Mouse (Mus musculus): ENCODE data around the gene Hsf5. TPM values are rescaled to one million over a fixed set of nuclear protein-coding genes. Genes with fewer than 3 reads are reported as not detected.

The Hsf5 gene
- total RNA-seq, 2 experiments from 2014 or later, result 0.51 to 0.87 TPM

- DNase-seq (ENCODE audit: low spot score in 2 of 2), result peak in 1 of 2 experiments; percentile 29
Observed at GRCm38 (mm10) chr11:87687246-87688225, 70.6 kb downstream of the Hsf5 start.

GRCm38 (mm10) chr11:87688478-87689203, 71.7 kb downstream of the Hsf5 start:
- no peak for DNase-seq (ENCODE audit: low spot score in 2 of 2)

DNA sequence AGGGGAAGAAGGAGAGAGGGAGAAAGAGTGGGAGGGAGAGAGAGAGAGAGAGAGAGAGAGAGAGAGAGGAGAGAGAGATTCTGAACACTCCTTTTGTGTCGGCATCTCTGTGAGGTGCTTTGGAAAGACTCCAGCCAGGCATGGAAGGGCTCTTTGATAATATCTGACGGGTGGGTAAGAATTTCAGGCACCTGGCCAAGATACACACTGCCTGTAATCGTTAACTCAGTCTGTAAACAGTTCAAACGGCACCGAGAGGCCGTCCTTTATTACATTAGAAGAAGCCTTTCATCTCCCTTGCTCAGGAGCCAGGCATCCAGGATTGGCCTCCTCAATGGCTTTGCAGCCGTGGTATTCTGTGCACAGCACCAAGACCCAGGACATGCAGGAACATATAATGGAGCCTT, 72.4 kb downstream of the Hsf5 start:
- peak in 1 of 2 experiments; percentile 31 for DNase-seq (ENCODE audit: low spot score in 2 of 2)

- no peak for DNase-seq (ENCODE audit: low spot score in 2 of 2)
Observed at GRCm38 (mm10) chr11:87690054-87690740, 73.2 kb downstream of the Hsf5 start.

- no peak for DNase-seq (ENCODE audit: low spot score in 2 of 2)
Observed at GRCm38 (mm10) chr11:87697131-87697682, 80.2 kb downstream of the Hsf5 start.

- no peak for DNase-seq (ENCODE audit: low spot score in 2 of 2)
Observed at GRCm38 (mm10) chr11:87698126-87698525, 81.2 kb downstream of the Hsf5 start.

DNA sequence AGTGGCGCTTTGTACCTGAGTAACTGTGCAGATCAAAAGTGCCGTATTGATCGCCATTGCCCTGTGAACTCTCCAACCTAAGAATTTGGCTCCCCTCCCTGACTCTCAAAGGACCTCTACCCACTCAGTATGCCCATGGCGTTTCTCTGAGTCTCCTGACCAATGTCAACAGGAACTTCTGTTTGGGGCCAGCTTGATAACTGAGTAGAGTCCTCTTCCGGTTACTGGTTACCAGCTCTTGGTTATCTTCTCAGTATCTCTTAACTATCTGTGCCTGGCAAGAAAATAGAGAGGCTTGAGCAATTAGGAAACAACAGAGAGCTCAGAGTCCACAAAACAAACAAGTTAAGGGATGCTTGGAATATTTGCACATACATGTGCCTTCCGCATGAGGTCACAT, 84.1 kb downstream of the Hsf5 start:
- DNase-seq (ENCODE audit: low spot score in 2 of 2), result no peak

GRCm38 (mm10) chr11:87701877-87702620, 85.1 kb downstream of the Hsf5 start:
- DNase-seq (ENCODE audit: low spot score in 2 of 2), result no peak

DNA sequence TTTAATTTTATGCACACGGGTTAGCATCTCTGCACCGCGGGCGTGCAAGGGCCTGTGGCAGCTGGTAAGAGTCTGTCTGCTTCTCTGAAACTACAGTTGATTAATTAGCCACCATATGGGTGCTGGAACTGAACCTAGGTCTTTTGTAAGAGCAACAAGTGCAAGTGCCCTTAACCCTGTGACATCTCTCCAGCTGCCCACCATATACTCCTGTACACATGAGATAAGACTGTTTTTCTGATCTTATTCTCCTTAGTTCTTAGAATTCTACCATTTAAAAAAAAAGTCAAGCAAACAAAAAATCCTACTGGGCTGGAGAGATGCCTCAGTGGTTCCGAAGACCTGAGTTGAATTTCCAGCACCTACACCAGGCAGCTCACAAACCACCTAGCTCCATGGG, 86.7 kb downstream of the Hsf5 start:
- DNase-seq (ENCODE audit: low spot score in 2 of 2), result no peak

DNA sequence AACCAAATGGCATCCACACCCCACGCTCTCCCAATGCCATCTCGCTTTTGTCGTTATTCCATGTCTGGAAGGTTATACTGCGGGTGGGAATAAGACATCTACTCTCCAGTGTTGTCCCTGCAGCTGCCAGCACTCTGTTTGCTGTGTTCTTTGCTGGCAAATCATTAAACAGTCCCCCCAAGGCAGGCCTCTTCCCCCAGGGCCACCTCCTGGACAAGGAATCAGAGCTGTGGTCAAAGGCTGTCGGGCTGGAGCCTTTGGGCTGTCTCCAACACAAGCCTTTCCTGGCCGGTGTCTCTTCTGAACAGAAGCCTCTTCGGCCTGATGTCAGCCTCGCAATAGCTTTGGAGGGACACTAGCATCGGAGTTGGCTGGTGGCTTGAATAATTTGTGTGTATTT, 87.3 kb downstream of the Hsf5 start:
- DNase-seq (ENCODE audit: low spot score in 2 of 2), result no peak

GRCm38 (mm10) chr11:87707570-87707969, 90.6 kb downstream of the Hsf5 start:
- no peak for DNase-seq (ENCODE audit: low spot score in 2 of 2)

- DNase-seq (ENCODE audit: low spot score in 2 of 2), result no peak
Observed at GRCm38 (mm10) chr11:87708979-87709378, 92.0 kb downstream of the Hsf5 start.

Other genes starting within 250 kb of the Hsf5 start
- gene Rad51c, start 212.2 kb upstream of the Hsf5 start, total RNA-seq (2021), result 1 to 10 TPM; 4.1 to 4.7 TPM
- under 1 TPM; 0.22 to 0.48 TPM for gene Tex14, start 212.1 kb upstream of the Hsf5 start, total RNA-seq (2021)
- gene Gm11492, start 50.5 kb upstream of the Hsf5 start, total RNA-seq (2021), result not detected
- gene Sept4, start 48.3 kb upstream of the Hsf5 start, total RNA-seq (2021), result 10 to 100 TPM; 45.5 to 50.6 TPM
- gene Mtmr4, start 25.0 kb upstream of the Hsf5 start, total RNA-seq (2021), result 10 to 100 TPM; 82.7 to 84.6 TPM
- gene Rnf43, start 45.6 kb downstream of the Hsf5 start, total RNA-seq (2021), result 1 to 10 TPM; 3.8 to 4.0 TPM
- gene Supt4a, start 120.4 kb downstream of the Hsf5 start, total RNA-seq (2021), result 10 to 100 TPM; 56.1 to 59.9 TPM
- gene Tspoap1, start 143.4 kb downstream of the Hsf5 start, total RNA-seq (2021), result 100 to 1,000 TPM; 149 to 174 TPM
- under 1 TPM; 0.48 to 0.62 TPM for gene Mpo, start 176.4 kb downstream of the Hsf5 start, total RNA-seq (2021)
- gene Lpo, start 211.1 kb downstream of the Hsf5 start, total RNA-seq (2021), result under 1 TPM; 0.62 to 0.87 TPM
- gene Mks1, start 236.1 kb downstream of the Hsf5 start, total RNA-seq (2021), result 1 to 10 TPM; 7.0 to 7.2 TPM